ENCODE assay signal across 8 mouse cellular contexts in genomic region chr10:69611839-69612340, GRCm38 (mm10).
A peak's percentile ranks its signal among the peaks of the same experiment; 100 is the strongest.
DNase-seq lines count a peak whose midpoint lies in the region; ATAC-seq and TF ChIP-seq lines count a peak whose summit lies in the region.

No protein-coding gene starts in this region.

- no peaks in the 10 kb centered on the region for H3K9me3 ChIP-seq in embryonic facial prominence, embryonic 13.5 days
- no peaks in the 10 kb centered on the region for H3K9me3 ChIP-seq in heart, postnatal 0 days (replicated peaks; ENCODE audit: control insufficient read depth, low read length)
- H3K9me3 ChIP-seq in midbrain, embryonic 16.5 days (replicated peaks; ENCODE audit: control insufficient read depth, low read length, poor library complexity, severe bottlenecking) = no peaks in the 10 kb centered on the region

- H3K27ac ChIP-seq in embryonic facial prominence, embryonic 13.5 days = peak overlapping the region; percentile 69
- peak overlapping the region; percentile 76 for H3K27ac ChIP-seq in heart, postnatal 0 days (ENCODE audit: low read depth)
- no peak overlapping the region for H3K27ac ChIP-seq in midbrain, embryonic 16.5 days (ENCODE audit: low read length)

- H3K36me3 ChIP-seq in embryonic facial prominence, embryonic 13.5 days = 0 out of 2 replicates have a peak, but pooled peaks cover 6% of the 10 kb centered on the region
- no peaks in the 10 kb centered on the region for H3K36me3 ChIP-seq in heart, postnatal 0 days (replicated peaks; ENCODE audit: control insufficient read depth, insufficient read depth, low read length)
- 0 out of 2 replicates have a peak, but pooled peaks cover 4% of the 10 kb centered on the region for H3K36me3 ChIP-seq in midbrain, embryonic 16.5 days (ENCODE audit: control insufficient read depth, insufficient read depth, low read length)

- no peak for TF ChIP-seq CTCF in heart, postnatal 0 days (IDR thresholded peaks at IDR 0.05; ENCODE audit: low read depth)

- H3K27me3 ChIP-seq in embryonic facial prominence, embryonic 13.5 days = no peaks in the 10 kb centered on the region
- H3K27me3 ChIP-seq in heart, postnatal 0 days (ENCODE audit: control insufficient read depth, insufficient read depth, low read length) = no peaks in the 10 kb centered on the region
- no peaks in the 10 kb centered on the region for H3K27me3 ChIP-seq in midbrain, embryonic 16.5 days (ENCODE audit: control insufficient read depth, insufficient read depth, low read depth, low read length)

- H3K4me2 ChIP-seq in embryonic facial prominence, embryonic 13.5 days = no peak overlapping the region
- peak overlapping the region; percentile 32; the same call in 1 of the 2 replicates for H3K4me2 ChIP-seq in heart, postnatal 0 days (ENCODE audit: low read depth, low read length)
- H3K4me2 ChIP-seq in midbrain, embryonic 16.5 days (ENCODE audit: low read length) = no peak overlapping the region

- peak; percentile 59 to 64 for DNase-seq in left cerebral cortex, adult 18-20 months (ENCODE audit: low spot score in 2 of 2)
- no peak for DNase-seq in left cerebral cortex, adult 11 months (ENCODE audit: low spot score)
- peak; percentile 93 for DNase-seq in heart, postnatal 0 days (ENCODE audit: low spot score)
- DNase-seq in layer of hippocampus, adult 18-20 months (ENCODE audit: low spot score in 2 of 2) = peak; percentile 43 to 80
- no peak for DNase-seq in urinary bladder, postnatal 10 days (ENCODE audit: low spot score)
- DNase-seq in B cell, adult 2 months = no peak

- peak; percentile 56; the same call in 1 of the 2 replicates for ATAC-seq in embryonic facial prominence, embryonic 13.5 days (ENCODE audit: insufficient number of reproducible peaks, insufficient read depth, low FRiP score, low TSS enrichment, low read depth)
- ATAC-seq in heart, postnatal 0 days (ENCODE audit: insufficient read depth, low read depth) = peak; percentile 87
- ATAC-seq in midbrain, embryonic 16.5 days = peak; percentile 71

- TF ChIP-seq EP300 in heart, postnatal 0 days (IDR thresholded peaks at IDR 0.05; ENCODE audit: low read depth) = peak; percentile 77

- 63% methylated on average over 5 of the region's 5 CpGs for WGBS in embryonic facial prominence, embryonic 13.5 days
- WGBS in heart, postnatal 0 days = 7% methylated on average over 5 of the region's 5 CpGs
- 63% methylated on average over 5 of the region's 5 CpGs for WGBS in midbrain, embryonic 16.5 days

- H3K4me1 ChIP-seq in embryonic facial prominence, embryonic 13.5 days = peaks cover 6% of the 10 kb centered on the region
- peaks cover 12% of the 10 kb centered on the region for H3K4me1 ChIP-seq in heart, postnatal 0 days (ENCODE audit: control insufficient read depth, insufficient read depth)
- H3K4me1 ChIP-seq in midbrain, embryonic 16.5 days (ENCODE audit: control insufficient read depth, insufficient read depth, low read length) = peaks cover 5% of the 10 kb centered on the region; the same call in 1 of the 2 replicates

- H3K9ac ChIP-seq in embryonic facial prominence, embryonic 13.5 days = no peak overlapping the region
- no peak overlapping the region for H3K9ac ChIP-seq in heart, postnatal 0 days (replicated peaks; ENCODE audit: low read depth, low read length)
- no peak overlapping the region for H3K9ac ChIP-seq in midbrain, embryonic 16.5 days (ENCODE audit: low read depth, low read length)

- H3K4me3 ChIP-seq in embryonic facial prominence, embryonic 13.5 days = no peak overlapping the region
- H3K4me3 ChIP-seq in heart, postnatal 0 days (ENCODE audit: low read depth, low read length) = no peak overlapping the region
- H3K4me3 ChIP-seq in midbrain, embryonic 16.5 days (ENCODE audit: low read depth, low read length) = no peak overlapping the region

Comparison
In these comparisons a context has a peak if more than half of its experiments do, and no peak if none do; other contexts are left out.
1. DNase-seq: peak in left cerebral cortex, adult 18-20 months (2 of 2), heart, postnatal 0 days (single experiment) and layer of hippocampus, adult 18-20 months (2 of 2); none in left cerebral cortex, adult 11 months (single experiment), urinary bladder, postnatal 10 days (single experiment) and B cell, adult 2 months (0 of 2).
2. Peak in every context shown above with its lines, with median percentiles within 50 percentile points of each other: ATAC-seq.